ENCODE assay signal across 8 mouse cellular contexts in genomic region chr16:31200790-31201567, GRCm38 (mm10). TPM values are rescaled to one million over a fixed set of nuclear protein-coding genes. Genes with fewer than 3 reads are reported as not detected.
DNase-seq lines count a peak whose midpoint lies in the region; ATAC-seq and TF ChIP-seq lines count a peak whose summit lies in the region.

Gene Acap2, minus strand, starts transcription at chr16:31201245.

- H3K9ac ChIP-seq in hindbrain, postnatal 0 days (replicated peaks; ENCODE audit: low read length) = peak within 1 kb of the TSS; percentile 97

- peak within 1 kb of the TSS; percentile 95 for H3K27ac ChIP-seq in gastrocnemius, adult 2 months
- H3K27ac ChIP-seq in hindbrain, postnatal 0 days = peak within 1 kb of the TSS; percentile 97
- peak within 1 kb of the TSS; percentile 99 for H3K27ac ChIP-seq in left cerebral cortex, adult 2 months

- WGBS in hindbrain, postnatal 0 days = under 1% methylated on average over 72 of the region's 73 CpGs

- intact Hi-C loops in gastrocnemius, adult 2 months (cut with DNase I) = loop anchor here (5.0 kb wide), 1 partner anchor 146 kb away; no protein-coding TSS in a partner anchor
- intact Hi-C loops in left cerebral cortex, adult 2 months (cut with DNase I) = loop anchor here (1.0 to 5.0 kb wide), 5 partner anchors 32 to 146 kb away; partner anchors contain the start of gene Ppp1r2

- peak; percentile 98 for DNase-seq in ZHBTc4 (ENCODE audit: low read depth, low spot score)
- DNase-seq in gastrocnemius, adult 2 months = peak; percentile 99
- peak; percentile 98 for DNase-seq in hindbrain, postnatal 0 days (ENCODE audit: low spot score)
- DNase-seq in left cerebral cortex, adult 2 months (ENCODE audit: extremely low spot score in 1 of 2, low spot score in 2 of 2) = peak; percentile 98 to 99
- peak; percentile 97 for DNase-seq in right cerebral cortex, adult 2 months (ENCODE audit: low spot score in 2 of 2)
- peak; percentile 98 for DNase-seq in urinary bladder, postnatal 14 days (ENCODE audit: low spot score)

- TF ChIP-seq CTCF in gastrocnemius, adult 2 months (IDR thresholded peaks at IDR 0.05) = 0 out of 2 replicates have a peak, but pooled peaks have one; percentile 1
- TF ChIP-seq CTCF in hindbrain, postnatal 0 days (IDR thresholded peaks at IDR 0.05; ENCODE audit: low read depth) = no peak
- TF ChIP-seq CTCF in left cerebral cortex, adult 2 months (IDR thresholded peaks at IDR 0.05) = no peak

- H3K27me3 ChIP-seq in hindbrain, postnatal 0 days (ENCODE audit: insufficient read depth, low read length) = no peaks in the 10 kb centered on the region

- peak; percentile 98 for ATAC-seq in common myeloid progenitor, adult 5-6 weeks (replicated peaks; ENCODE audit: low read depth, poor library complexity, severe bottlenecking)
- peak; percentile 99 for ATAC-seq in hindbrain, postnatal 0 days
- ATAC-seq in megakaryocyte, adult 5-6 weeks (ENCODE audit: poor library complexity, severe bottlenecking) = peak; percentile 96

- peak within 1 kb of the TSS; percentile 95 for H3K4me3 ChIP-seq in gastrocnemius, adult 2 months
- H3K4me3 ChIP-seq in hindbrain, postnatal 0 days (ENCODE audit: low read length) = peak within 1 kb of the TSS; percentile 100
- H3K4me3 ChIP-seq in left cerebral cortex, adult 2 months = peak within 1 kb of the TSS; percentile 72

- peaks cover 4% of the 10 kb centered on the region for H3K4me1 ChIP-seq in hindbrain, postnatal 0 days (ENCODE audit: insufficient read depth, low read length)

- H3K9me3 ChIP-seq in hindbrain, postnatal 0 days (ENCODE audit: low read length) = no peaks in the 10 kb centered on the region

- H3K36me3 ChIP-seq in hindbrain, postnatal 0 days (ENCODE audit: insufficient read depth, low read length) = no peaks in the 10 kb centered on the region

- peak within 1 kb of the TSS; percentile 70 for H3K4me2 ChIP-seq in hindbrain, postnatal 0 days (ENCODE audit: low read depth, low read length)

RNA-seq across cellular contexts. Expression of gene Acap2, which starts in this region (rescaled TPM):
- 27.6 and 36.3 TPM in 2 replicates for total RNA-seq in common myeloid progenitor, adult 5-6 weeks (2017)
- 10 to 100 TPM in 1 of 2 experiments, 1 to 10 TPM in 1; 9.5 to 10.8 TPM for total RNA-seq in gastrocnemius, adult 2 months (2021)
- total RNA-seq in hindbrain, postnatal 0 days (2014; rRNA removed) = 22.3 and 23.4 TPM in 2 replicates
- 11.9 and 12.3 TPM in 2 replicates for polyA plus RNA-seq in hindbrain, postnatal 0 days (2015; fragmentation: Nextera tagmentation; extraction: Ambion mirVana)
- 100 to 1,000 TPM; 111 to 112 TPM for total RNA-seq in left cerebral cortex, adult 2 months (2021)
- total RNA-seq in megakaryocyte, adult 5-6 weeks (2015) = 60.7 and 61.6 TPM in 2 replicates
- total RNA-seq in megakaryocyte, adult 5-6 weeks (2017) = 90.0 and 98.9 TPM in 2 replicates

Comparison
In these comparisons a context has a peak if more than half of its experiments do, and no peak if none do; other contexts are left out.
1. Peak in every context shown above with its lines: DNase-seq, ATAC-seq, H3K4me3 ChIP-seq and H3K27ac ChIP-seq.